Mouse (Mus musculus): ENCODE measurements at regions not wholly inside any gene's neighbourhood (a gene's known extent, or its start where the extent isn't known, plus 50 kb on each side); places are given as distances from the start of the nearest gene placed in this dataset.

DNA sequence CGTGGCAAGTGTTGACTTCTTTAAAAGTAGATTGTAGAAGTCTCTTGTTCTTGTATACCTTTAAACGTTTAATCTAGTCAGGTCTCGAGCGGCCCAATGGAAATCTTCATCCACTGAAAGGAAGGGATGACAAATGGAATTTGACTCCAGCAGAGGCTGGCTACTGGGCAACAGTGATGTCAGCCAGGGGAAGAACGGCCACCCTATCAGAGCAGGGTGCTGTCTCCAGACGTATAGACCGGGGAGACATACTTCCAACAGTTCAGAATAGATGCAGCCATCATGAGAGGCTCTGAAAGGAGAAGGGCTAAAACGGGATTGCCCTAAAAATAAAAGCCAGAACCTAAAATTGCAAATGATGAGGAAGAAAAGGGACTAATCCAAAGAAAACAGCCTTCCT is 108.0 kb downstream of the Bdh1 start:
- TF ChIP-seq CTCF (IDR thresholded peaks at IDR 0.05) = no peak
- no peak for TF ChIP-seq EP300 (IDR thresholded peaks at IDR 0.05; ENCODE audit: insufficient read depth, low read depth, low read length)
- TF ChIP-seq POLR2A (IDR thresholded peaks at IDR 0.05; ENCODE audit: insufficient read depth, low read depth, low read length) = no peak

All from heart, adult 2 months (tissue).